Mouse (Mus musculus): ENCODE measurements around the gene Epgn.

The Epgn gene

DNA sequence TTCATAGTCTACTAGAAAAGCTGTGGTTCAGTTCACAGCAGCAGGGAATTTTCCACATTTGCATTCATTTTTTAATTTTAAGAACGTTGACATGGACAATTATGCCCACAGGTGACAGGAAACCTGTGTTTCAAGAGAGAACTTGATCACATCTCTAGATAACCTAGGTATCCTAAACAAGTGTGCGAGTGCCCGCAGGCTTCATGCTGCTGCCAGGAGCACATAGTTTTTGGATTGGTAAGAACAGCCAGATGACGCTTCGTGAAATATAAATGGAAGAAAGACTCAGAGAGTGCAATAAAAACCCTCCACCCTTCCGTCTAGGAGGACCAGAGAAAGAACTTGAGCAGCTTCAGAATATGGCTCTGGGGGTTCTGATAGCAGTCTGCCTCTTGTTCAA, at the start of gene Epgn:
TSS of gene Epgn (plus strand) at position 301 of the 400 bp plus-strand sequence.
- no peak for DNase-seq

DNA sequence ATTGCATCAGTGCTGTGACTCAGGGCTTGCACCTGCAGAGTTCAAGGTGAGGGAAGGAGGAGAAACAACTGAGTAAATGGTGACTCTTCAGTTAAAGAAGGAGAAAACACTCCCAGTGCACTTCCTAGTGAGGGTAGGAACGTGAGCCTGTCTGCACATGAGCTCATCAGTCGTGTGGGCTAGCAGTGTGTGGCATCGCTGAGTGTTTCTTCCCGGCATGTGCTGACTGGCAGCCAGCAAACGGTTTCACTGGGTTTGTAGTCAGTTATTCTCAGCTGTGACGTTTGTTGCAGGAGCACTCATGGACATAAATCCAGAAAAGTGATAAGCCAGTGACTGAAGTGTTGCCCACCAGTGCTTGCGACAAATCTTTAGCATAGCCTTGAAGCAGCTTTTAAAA, 47.0 kb upstream of the Epgn start:
- DNase-seq, result no peak

DNA sequence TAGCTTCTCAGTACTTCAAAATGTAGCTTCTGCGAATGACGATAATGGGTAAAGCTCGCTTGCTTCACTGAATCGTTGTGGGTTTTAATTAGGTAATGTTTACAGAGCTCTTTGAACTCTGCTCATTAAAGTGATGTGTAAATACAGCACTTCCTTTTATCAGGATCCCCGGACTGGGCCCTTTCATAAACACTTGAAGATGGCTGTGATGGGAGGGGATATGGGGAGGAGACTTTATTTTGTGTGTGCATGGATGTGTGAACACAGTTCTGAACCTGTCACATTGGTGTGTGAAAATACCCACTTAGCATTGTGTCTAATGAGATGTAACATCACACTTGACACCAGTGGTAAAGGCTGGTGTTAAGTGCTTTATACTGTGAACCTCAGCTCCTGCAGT, 39.7 kb upstream of the Epgn start:
- DNase-seq, result no peak

DNA sequence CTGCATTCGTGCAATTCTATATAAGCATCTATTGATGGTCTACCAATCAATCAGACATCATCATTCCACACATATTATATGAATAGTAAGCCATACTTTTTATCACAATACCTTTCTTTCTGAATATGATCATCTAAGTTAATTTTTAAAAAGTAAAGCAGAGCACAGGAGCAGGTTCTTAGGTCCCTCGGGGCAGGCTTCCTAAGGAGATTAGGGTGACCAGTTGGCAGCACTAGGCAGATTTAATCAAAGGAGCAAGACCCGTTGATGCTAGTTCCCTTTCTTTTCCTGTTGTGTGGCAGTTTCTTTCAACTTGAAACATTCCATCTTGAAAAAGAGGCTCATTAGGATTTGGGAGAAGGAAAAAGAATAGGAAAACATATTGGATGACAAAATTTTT, 39.1 kb upstream of the Epgn start:
- DNase-seq, result no peak

DNA sequence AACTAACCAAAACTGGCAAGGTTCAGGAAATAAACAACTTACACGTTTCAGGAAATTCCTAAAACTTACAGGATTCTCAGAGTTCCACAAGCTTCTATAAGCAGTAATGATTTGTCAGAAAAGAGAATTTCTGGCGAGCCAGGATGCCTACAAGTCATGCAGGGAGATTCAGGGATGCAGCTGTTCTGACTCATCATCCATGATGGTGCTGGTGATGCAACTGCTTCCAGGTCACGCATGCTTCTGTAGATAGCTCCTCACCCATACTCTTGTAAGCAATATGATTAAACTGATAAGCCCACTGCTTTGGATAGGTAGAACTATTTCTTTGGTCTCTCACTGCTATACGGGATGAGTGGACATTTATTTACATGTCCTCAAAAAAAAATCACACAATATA, 38.7 kb upstream of the Epgn start:
- no peak for DNase-seq

GRCm38 (mm10) chr5:90999942-91000341, 27.3 kb upstream of the Epgn start:
- DNase-seq, result no peak

DNA sequence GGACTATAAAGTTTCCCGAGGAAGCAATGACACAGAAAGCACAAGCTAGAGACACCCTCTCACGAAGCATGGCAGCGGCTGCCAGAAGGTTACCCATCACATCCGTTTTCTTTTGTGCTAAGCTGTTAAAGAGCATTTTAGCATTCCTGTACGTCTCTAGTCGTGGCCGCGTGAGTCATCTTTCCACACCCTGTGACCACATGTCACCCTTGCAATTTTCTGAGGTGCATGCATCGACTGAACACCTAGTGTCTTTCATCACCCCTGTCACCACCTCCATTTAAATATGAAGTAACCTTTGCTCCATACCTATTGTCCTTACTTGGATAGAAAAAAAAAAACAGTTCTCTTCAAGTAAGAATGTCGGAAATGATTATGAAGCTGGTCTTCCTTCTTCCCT, 12.0 kb upstream of the Epgn start:
- no peak for DNase-seq

DNA sequence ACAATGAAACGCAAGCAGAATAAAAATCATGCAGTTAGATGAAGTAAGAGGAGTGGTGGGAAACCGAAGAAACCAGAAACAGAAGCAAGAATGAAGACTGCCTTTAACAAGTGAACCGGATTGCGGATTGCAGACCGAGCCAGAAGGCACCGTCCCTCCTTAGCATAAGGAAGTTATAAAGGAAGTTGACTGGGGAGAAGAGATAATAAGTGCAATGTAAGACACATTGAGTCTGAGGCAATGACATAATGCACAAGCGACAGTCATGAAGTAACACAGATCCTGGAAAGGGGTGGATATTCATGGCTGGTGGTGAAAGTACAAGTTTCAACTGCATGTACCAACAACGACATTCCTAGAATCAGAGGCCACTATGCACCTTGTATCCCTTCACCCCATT, 4.2 kb upstream of the Epgn start:
- DNase-seq, result no peak

DNA sequence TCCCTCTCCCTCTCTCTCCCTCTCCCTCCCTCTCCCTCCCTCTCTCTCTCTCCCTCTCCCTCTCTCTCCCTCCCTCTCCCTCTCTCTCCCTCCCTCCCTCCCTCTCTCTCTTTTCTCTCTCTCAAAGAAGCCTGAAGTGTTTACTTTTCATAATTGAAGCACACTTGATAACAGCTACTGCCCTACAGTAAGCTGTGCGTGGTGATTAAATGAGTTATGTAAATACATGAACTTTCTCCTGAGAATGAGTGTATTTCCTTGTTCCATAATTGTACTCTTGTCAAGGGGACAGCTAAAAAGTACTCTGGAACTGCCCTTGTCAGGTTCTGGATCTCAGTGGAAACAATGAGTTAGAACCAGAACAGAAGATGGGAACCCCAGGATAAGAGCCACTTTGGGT, 576 bp downstream of the Epgn start:
- DNase-seq, result no peak

- no peak for DNase-seq
Measured at GRCm38 (mm10) chr5:91030629-91031028, 3.4 kb downstream of the Epgn start.

GRCm38 (mm10) chr5:91035341-91035740, 8.1 kb downstream of the Epgn start:
- no peak for DNase-seq

GRCm38 (mm10) chr5:91036628-91037027, 9.4 kb downstream of the Epgn start:
- DNase-seq, result no peak

DNA sequence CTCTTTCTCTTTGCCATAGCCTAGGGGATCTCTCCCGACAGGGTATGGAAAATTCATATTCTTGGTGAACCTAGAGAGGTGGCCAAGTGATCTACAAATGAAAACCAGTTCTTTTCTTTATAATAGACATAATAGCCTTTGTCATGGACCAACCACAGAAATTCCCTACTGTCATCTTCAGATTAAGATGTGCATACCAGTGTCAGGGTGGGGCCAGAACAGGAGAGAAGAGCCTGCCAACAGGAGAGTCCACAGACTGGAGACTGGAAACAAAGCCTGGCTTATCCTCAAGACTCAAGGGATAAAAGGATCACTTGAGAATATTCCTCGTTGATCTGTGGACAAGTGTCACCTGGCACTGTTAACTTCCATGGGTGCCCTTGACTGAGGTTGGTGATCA, 10.5 kb downstream of the Epgn start:
- no peak for DNase-seq

DNA sequence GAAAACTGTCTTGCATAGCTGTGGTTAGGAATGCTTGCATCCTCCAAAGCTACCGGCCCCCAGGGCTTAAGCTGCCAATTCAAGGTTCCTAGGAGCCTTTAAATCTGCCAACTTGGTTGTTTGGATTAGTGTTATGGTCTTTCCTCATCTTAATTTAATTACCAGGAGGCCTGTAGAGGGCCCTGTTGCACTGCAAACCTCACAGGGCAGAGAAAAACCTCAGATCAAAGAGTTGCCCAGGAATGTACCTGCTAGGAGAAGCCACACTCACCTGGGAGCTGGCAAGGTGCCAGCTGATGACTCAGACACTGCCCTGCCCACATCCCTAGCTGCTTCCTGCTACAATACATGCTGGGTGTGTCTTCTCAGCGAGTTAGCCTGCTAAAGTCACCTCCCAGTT, 11.3 kb downstream of the Epgn start:
- peak; percentile 1 for DNase-seq

DNA sequence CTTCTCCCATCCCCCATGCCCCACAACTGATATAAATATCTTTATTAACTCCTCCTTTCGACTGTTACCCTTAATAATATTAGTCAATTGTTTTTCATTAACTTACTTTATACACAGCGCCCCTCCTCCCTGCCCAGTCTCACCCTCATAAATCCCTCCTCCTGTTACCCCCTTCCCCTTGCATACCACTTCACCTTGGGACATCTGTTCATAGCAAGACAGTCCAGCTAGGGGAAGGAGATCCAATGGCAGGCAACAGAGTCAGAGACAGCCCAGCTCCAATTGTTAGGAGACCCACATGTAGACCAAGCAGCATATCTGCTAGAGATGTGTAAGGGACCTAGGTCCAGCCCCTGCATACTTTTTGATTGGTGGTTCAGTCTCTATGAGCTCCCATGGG, 11.7 kb downstream of the Epgn start:
- DNase-seq, result no peak

DNA sequence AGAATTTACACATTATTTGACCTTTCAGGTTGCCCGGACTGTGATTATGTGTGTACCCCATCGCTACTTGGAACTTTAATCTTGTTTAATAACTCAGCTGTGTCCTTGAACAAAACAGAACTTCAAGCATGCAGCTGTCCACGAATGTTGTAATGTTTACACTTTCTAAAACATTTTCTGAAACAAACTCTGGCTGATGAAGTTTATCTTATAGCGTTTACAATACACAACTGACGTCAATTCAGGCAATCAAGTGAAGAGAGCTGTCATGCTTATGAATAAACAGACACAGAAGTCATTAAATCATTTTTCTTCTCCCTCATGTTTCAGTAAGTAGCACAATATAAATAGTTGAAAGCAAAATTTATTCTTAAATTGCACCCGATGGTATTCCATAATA, 20.7 kb downstream of the Epgn start:
- DNase-seq, result no peak

DNA sequence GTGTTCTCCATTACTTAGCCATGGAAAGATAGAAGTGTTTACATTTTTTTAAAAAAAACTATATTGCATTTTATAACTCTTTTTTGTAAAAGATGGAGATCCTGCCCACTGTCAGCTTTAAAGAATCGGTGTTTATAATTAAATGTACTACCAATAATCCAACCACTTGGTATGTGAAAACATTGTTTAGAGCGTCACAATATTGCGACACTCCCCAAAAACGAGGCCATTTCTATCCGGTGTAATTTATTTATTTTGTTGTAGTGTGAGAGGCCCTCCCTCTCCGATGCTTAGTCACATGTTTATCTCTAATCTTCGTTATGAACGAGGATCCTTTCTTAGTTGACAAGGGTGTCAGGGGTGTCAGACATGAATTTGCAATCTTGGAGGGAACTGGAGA, 21.1 kb downstream of the Epgn start:
- no peak for DNase-seq

- DNase-seq, result no peak
Measured at GRCm38 (mm10) chr5:91072340-91072739, 45.1 kb downstream of the Epgn start.

DNA sequence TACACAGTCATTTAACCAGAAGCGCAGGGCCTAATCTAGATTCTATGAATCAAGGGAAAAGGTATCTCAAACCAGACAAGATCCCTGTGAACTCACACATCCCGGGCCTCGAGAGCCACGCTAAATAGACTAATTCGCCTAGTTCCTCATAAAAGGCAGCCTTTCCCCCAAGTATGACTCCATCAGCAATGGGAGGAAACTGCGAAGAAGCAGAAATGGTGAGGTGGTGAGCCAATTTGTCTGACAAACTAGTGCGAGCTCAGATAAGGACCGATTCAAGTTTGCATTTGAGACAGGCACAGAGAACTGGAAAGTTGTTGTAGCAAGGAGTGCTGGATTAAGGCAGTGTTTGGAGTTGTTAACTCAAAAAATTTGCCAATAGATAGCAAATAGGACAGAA, 46.4 kb downstream of the Epgn start:
- DNase-seq, result no peak

DNA sequence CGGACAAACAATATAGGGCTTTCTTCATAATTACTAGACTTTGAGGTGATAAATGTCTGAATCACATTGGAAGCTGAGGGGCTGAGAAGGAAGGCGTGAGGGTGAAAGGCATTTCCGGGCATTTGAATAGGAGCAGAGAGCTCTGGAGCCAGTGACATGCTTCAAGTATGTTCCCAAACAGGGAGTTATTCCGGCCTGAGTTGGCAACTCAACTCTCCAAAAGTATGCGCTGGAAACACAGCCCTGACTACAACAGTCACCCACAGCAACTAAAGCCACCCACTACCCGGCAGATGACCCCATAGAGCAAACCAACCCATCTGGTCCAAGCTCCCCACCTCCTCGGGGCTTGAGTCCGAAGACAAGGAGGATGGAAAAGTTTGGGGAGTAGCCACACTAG, 46.8 kb downstream of the Epgn start:
- no peak for DNase-seq

GRCm38 (mm10) chr5:91074450-91074950, 47.2 kb downstream of the Epgn start, which contains the start of gene Ereg:
Gene Ereg, plus strand, starts transcription at chr5:91074622.
- no peak for DNase-seq

DNA sequence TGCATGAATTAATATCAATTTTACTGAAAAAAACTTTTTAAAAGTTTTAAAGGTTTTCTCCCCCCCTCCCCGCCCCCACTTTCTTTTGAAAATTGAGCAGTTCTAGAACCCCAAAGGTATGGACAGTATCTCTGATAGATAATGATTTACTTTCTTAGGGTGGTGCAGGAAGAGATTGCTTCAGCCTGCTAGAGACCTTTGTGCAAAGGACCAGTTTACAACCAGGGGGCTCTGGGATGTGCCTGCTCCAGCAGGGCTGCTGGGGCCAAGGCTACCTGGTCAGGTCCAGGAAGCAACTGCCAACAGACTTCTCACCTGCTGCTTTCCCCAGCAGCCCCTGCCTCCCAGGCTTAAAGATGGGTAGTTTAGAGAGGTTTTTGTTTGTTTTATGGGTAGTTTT, 47.8 kb downstream of the Epgn start:
- no peak for DNase-seq

DNA sequence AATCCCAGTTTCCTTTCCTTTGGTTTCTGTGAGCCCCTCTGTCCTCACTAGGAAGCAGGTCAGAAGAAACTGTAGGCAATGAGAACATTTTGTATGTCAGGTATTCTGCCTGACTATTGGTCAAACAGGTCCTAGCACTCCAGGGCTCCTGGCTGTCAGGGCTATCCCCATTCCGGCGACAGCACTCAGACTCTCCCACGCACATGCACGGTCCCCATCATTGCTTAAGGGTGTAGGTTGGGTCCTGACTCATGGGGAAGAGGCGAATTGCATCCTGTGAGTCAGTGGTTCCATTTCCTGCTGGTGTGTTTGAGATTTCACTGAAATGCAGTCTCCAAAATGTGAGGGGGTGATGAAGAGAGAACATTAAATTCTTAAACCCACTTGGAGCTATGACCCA, 55.8 kb downstream of the Epgn start:
- no peak for DNase-seq

Data from cerebellum, adult 11-12 months (tissue).